Mouse (Mus musculus): Measurements from ENCODE around the gene Poglut1.

- TF ChIP-seq CTCF (IDR thresholded peaks at IDR 0.05; ENCODE audit: extremely low read depth, insufficient read length, insufficient replicate concordance, low read depth, low read length) (no peak), POLR2A (IDR thresholded peaks at IDR 0.05; ENCODE audit: low read depth, low read length) (no peak)
These were observed 30.9 kb downstream of the Poglut1 start for GRCm38 (mm10) chr16:38519140-38519539.
